Mouse (Mus musculus) small intestine, adult 2 months (tissue): ENCODE data around the gene 4930469K13Rik.

ENCODE experiments used
- CTCF ChIP-seq: fragments of 200-500 bp; IDR thresholded peaks from 2 replicates; pipeline ENCODE4 v1.5.1; 2012; ENCODE audit warnings: low read depth, mild to moderate bottlenecking, control low read depth, inconsistent platforms, low read length, moderate library complexity, mixed read lengths; ENCODE audit not compliant: insufficient replicate concordance, insufficient read length; ENCODE audit errors: extremely low read depth
- POLR2A ChIP-seq: fragments of 200-500 bp; IDR thresholded peaks from 2 replicates; pipeline ENCODE4 v1.6.1; 2012; ENCODE audit warnings: low read depth, mild to moderate bottlenecking, control low read depth, inconsistent platforms, low read length, moderate library complexity

- TF ChIP-seq POLR2A (no peak), CTCF (no peak)
Measured at GRCm38 (mm10) chr11:33925778-33926177, 172.6 kb downstream of the 4930469K13Rik start.
